Mouse (Mus musculus) megakaryocyte, embryonic 14.5 days (primary cell): ENCODE results near the gene Arhgap9.

Experiments
- FLI1 ChIP-seq: IDR thresholded peaks from 2 replicates; pipeline ENCODE4 v1.6.1; 2012; ENCODE audit warnings: low read length, inconsistent platforms, mixed read lengths
- GATA1 ChIP-seq: IDR thresholded peaks from 3 replicates; pipeline ENCODE4 v1.6.1; 2012; ENCODE audit warnings: mixed read lengths, low read length, inconsistent platforms, borderline replicate concordance

- TF ChIP-seq GATA1 (no peak), FLI1 (no peak)
These were observed 25.6 kb upstream of the Arhgap9 start for GRCm38 (mm10) chr10:127295986-127296794.
